Mouse (Mus musculus) lung, postnatal 0 days (tissue): ENCODE results near the gene Gm35315. TPM values are rescaled to one million over a fixed set of nuclear protein-coding genes. Genes with fewer than 3 reads are reported as not detected.

Experiments used
- ATAC-seq: fragments of 200-750 bp; cut with Nextera tagmentation; 2 replicates; pipeline ENCODE4 v1.8.0; 2017; ENCODE audit warnings: moderate library complexity
- DNase-seq: peaks from one replicate; pipeline ENCODE4 v3.0.0-alpha.2; 2016; ENCODE audit warnings: low spot score
- H3K27ac ChIP-seq: fragments of 300-500 bp; sonication (generic); 2 replicates; pipeline ENCODE4 v1.5.1; 2014; ENCODE audit warnings: antibody characterized with exemption, mild to moderate bottlenecking, low read length, mixed read lengths
- H3K27me3 ChIP-seq: fragments of 300-500 bp; sonication (generic); replicated peaks from 2 replicates; pipeline ENCODE4 v1.6.1; 2014; ENCODE audit warnings: low read length, mixed read lengths; ENCODE audit not compliant: insufficient read depth
- H3K36me3 ChIP-seq: fragments of 300-500 bp; sonication (generic); 2 replicates; pipeline ENCODE4 v1.6.1; 2014; ENCODE audit warnings: low read length, mixed read lengths; ENCODE audit not compliant: insufficient read depth
- H3K4me1 ChIP-seq: fragments of 300-500 bp; sonication (generic); 2 replicates; pipeline ENCODE4 v1.6.1; 2014; ENCODE audit warnings: antibody characterized with exemption, low read depth, low read length, mixed read lengths; ENCODE audit not compliant: insufficient read depth
- H3K4me2 ChIP-seq: fragments of 300-500 bp; sonication (generic); replicated peaks from 2 replicates; pipeline ENCODE4 v1.6.1; 2014; ENCODE audit warnings: low read depth, mild to moderate bottlenecking, low read length, moderate library complexity, mixed read lengths
- H3K4me3 ChIP-seq: fragments of 300-500 bp; sonication (generic); 2 replicates; pipeline ENCODE4 v1.5.1; 2014; ENCODE audit warnings: low read depth, low read length
- H3K9ac ChIP-seq: fragments of 300-500 bp; sonication (generic); replicated peaks from 2 replicates; pipeline ENCODE4 v1.6.1; 2014; ENCODE audit warnings: low read depth, mild to moderate bottlenecking
- H3K9me3 ChIP-seq: fragments of 300-500 bp; sonication (generic); 2 replicates; pipeline ENCODE4 v1.6.1; 2016; ENCODE audit warnings: low read length, mixed read lengths
- CTCF ChIP-seq: IDR thresholded peaks from 2 replicates; pipeline ENCODE4 v1.5.1; 2016; ENCODE audit warnings: antibody characterized with exemption, mild to moderate bottlenecking
- EP300 ChIP-seq: IDR thresholded peaks from 2 replicates; pipeline ENCODE4 v1.6.1; 2016; ENCODE audit warnings: antibody characterized with exemption, mild to moderate bottlenecking, control low read depth
- WGBS: fragments of 180-500 bp; shearing (Covaris S2); extraction: QIAGEN DNeasy Blood & Tissue Kit; methylation state at CpG from one replicate; pipeline ENCODE4 v1.1.7; 2014; 5-methylcytosine and 5-hydroxymethylcytosine counted together
- polyA plus RNA-seq: library from polyadenylated mRNA; unstranded; fragments of >200 nt; fragmentation: Nextera tagmentation; extraction: Ambion mirVana; gene quantifications from 2 replicates; pipeline ENCODE4 v1.2.1, GENCODE M21; 2015

The Gm35315 gene
- 0.23 and 0.26 TPM in 2 replicates for polyA plus RNA-seq

DNA sequence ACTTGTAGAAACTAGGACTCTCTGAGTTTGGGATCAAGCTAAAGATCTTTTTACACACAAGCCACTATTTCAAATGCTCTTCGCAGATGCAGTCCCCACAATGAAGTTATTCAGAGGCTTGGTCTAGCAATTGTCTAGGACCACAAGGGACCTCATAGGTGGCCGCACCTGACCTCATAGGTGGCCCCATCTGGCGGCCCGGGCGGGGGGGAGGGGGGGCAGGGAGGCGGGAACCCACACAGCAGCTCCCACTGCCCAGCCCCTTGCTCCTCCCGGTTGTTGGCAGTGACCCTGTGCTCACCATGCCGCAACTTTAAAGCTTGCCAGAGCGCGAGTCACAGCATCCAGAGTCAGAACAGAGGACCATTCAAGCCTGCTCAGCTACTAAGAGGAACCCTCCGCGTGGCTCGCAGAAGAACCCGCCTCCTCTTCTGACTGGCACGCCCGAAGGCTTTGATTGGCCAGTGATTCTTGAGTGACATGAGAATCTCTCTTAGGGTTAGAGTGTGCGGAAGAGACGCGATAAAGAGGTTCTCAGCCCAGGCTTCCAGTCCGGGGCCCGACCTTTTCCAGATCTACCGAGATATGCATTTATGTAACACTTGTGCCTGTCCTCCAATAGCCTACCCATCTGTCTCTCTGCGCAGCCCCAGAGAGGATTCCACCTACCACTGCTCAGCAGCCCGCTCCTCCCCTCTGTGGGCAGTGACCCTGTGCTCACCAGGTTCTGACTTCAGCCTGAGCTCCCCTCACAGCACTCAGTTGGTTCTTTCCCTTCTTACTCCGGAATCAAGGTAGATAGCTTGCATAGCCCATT is at the start of gene Gm35315:
Gm35315 (minus strand) TSS at position 391 of the 817 bp plus-strand sequence.
- WGBS: 2% methylated on average over 25 of the region's 25 CpGs
- no peaks in the 10 kb centered on the region for H3K4me1 ChIP-seq
- TF ChIP-seq EP300: no peak
- TF ChIP-seq CTCF: no peak
- H3K4me3 ChIP-seq: peak within 1 kb of the TSS; percentile 50
- H3K9me3 ChIP-seq: no peaks in the 10 kb centered on the region
- H3K36me3 ChIP-seq: no peaks in the 10 kb centered on the region
- peak within 1 kb of the TSS; percentile 72 for H3K4me2 ChIP-seq
- DNase-seq (peak; percentile 95), ATAC-seq (peak; percentile 96)
- peak within 1 kb of the TSS; percentile 74 for H3K27ac ChIP-seq
- peak within 1 kb of the TSS; percentile 43; the same call in 1 of the 2 replicates for H3K9ac ChIP-seq
- H3K27me3 ChIP-seq: no peaks in the 10 kb centered on the region

DNA sequence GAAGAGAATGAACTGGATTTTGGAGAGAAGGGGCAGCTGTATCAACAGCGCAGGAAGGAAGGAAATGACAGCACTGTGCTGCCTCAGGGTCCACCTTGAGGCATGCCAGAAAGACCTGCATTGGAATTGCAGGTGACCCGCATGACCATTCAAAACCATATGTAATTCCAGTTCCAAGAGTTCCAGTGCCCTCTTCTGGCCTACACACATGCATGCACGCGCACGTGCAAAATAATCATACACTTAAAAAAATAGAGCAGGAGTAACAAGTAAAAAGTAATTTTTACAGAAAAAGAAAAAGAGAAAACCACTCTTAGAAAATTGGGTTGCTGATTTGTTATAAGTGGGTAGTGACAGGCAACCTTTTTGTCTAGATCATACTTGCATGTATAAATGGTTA is 48.8 kb upstream of the Gm35315 start:
- peak; percentile 30 for DNase-seq

DNA sequence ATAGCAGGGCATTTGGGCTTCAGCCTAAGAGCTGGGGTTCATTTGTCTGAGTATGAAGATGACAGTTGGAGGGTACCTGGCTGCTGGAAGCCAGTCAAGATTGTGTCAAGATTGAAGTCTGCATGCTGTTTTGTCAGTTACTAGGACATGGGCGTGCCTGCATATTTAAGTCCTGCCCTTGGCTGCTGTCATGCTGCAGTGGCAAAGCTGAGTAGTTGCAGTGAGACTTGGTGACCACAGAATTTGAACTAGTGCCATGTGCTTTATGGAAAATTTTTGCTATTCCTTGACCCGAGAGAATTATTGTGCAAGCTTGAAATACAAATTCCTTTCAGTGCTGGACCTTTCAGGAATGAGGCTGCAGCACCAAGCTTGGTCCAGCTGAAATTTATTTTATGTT is 48.1 kb upstream of the Gm35315 start:
- H3K4me1 ChIP-seq: peaks cover under 1% of the 10 kb centered on the region; the same call in 1 of the 2 replicates
- H3K4me2 ChIP-seq: no peak overlapping the region
- TF ChIP-seq CTCF (peak; percentile 12; the same call in 1 of the 2 replicates), EP300 (no peak)
- no peaks in the 10 kb centered on the region for H3K9me3 ChIP-seq
- ATAC-seq: peak; percentile 72
- H3K4me3 ChIP-seq: no peak overlapping the region
- H3K27ac ChIP-seq: no peak overlapping the region
- H3K9ac ChIP-seq: no peak overlapping the region
- H3K36me3 ChIP-seq: peaks cover 34% of the 10 kb centered on the region; the same call in 1 of the 2 replicates
- H3K27me3 ChIP-seq: no peaks in the 10 kb centered on the region
- WGBS: 55% methylated on average over 2 of the region's 2 CpGs
- peak; percentile 67 for DNase-seq

More for the DNA sequence above, 48.8 kb upstream of the Gm35315 start:
- Histone ChIP-seq H3K27ac (no peak overlapping the region), H3K4me1 (no peaks in the 10 kb centered on the region), H3K36me3 (peaks cover 34% of the 10 kb centered on the region; the same call in 1 of the 2 replicates), H3K9me3 (no peaks in the 10 kb centered on the region), H3K27me3 (no peaks in the 10 kb centered on the region), H3K4me3 (no peak overlapping the region), H3K9ac (no peak overlapping the region), H3K4me2 (no peak overlapping the region)
- WGBS: 87% methylated on average over 5 of the region's 5 CpGs
- ATAC-seq: no peak
- TF ChIP-seq EP300 (no peak), CTCF (peak; percentile 64)

DNA sequence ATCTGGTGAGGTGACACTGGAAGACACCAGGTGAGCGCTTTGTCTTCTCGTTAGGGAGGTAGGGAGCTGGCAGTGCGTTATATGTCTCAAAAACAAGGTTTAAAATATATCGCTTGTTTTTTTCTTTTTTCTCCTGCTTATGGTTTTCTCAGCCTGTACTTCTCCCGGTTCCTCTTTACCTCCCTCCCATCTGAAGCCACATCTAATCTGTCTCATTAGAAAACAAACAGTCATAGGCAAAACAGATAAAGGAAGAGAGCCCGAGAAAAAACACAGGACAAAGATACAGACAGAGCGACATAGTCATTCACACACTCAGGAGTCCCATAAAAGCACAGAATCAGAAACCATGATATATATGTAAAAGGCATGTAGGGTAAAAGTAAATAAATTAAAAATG is 46.2 kb upstream of the Gm35315 start:
- H3K4me2 ChIP-seq: no peak overlapping the region
- TF ChIP-seq EP300 (no peak), CTCF (no peak)
- H3K27me3 ChIP-seq: no peaks in the 10 kb centered on the region
- H3K9ac ChIP-seq: no peak overlapping the region
- H3K27ac ChIP-seq: no peak overlapping the region
- no peak for ATAC-seq
- no peaks in the 10 kb centered on the region for H3K9me3 ChIP-seq
- peaks cover 22% of the 10 kb centered on the region; the same call in 1 of the 2 replicates for H3K36me3 ChIP-seq
- 82% methylated on average over 7 of the region's 7 CpGs for WGBS
- DNase-seq: no peak
- no peak overlapping the region for H3K4me3 ChIP-seq
- peaks cover 9% of the 10 kb centered on the region for H3K4me1 ChIP-seq

GRCm38 (mm10) chr5:110139325-110139724 is 45.1 kb upstream of the Gm35315 start:
- TF ChIP-seq CTCF (no peak), EP300 (no peak)
- Histone ChIP-seq H3K4me3 (no peak overlapping the region), H3K36me3 (peaks cover 13% of the 10 kb centered on the region; the same call in 1 of the 2 replicates), H3K9me3 (no peaks in the 10 kb centered on the region), H3K4me2 (no peak overlapping the region), H3K9ac (no peak overlapping the region), H3K4me1 (peaks cover 9% of the 10 kb centered on the region), H3K27me3 (no peaks in the 10 kb centered on the region), H3K27ac (no peak overlapping the region)
- ATAC-seq (no peak), DNase-seq (no peak)
- WGBS: 93% methylated on average over 3 of the region's 3 CpGs

GRCm38 (mm10) chr5:110137816-110138215 is 43.6 kb upstream of the Gm35315 start:
- no peak overlapping the region for H3K27ac ChIP-seq
- H3K27me3 ChIP-seq: no peaks in the 10 kb centered on the region
- 100% methylated on average over 3 of the region's 3 CpGs for WGBS
- no peak overlapping the region for H3K9ac ChIP-seq
- H3K4me1 ChIP-seq: peaks cover 9% of the 10 kb centered on the region
- H3K4me3 ChIP-seq: no peak overlapping the region
- H3K9me3 ChIP-seq: no peaks in the 10 kb centered on the region
- TF ChIP-seq EP300 (no peak), CTCF (no peak)
- DNase-seq (no peak), ATAC-seq (no peak)
- H3K4me2 ChIP-seq: no peak overlapping the region
- H3K36me3 ChIP-seq: 0 out of 2 replicates have a peak, but pooled peaks cover 7% of the 10 kb centered on the region
